Mouse (Mus musculus) right cerebral cortex, postnatal 25 days (tissue): Measurements from ENCODE around the gene Otof.
A peak's percentile ranks its signal among the peaks of the same experiment; 100 is the strongest.

Experiments used
- DNase-seq: peaks from one replicate; pipeline ENCODE4 v3.0.0; 2022

Gene Otof

GRCm38 (mm10) chr5:30423572-30424244 is 38.0 kb downstream of the Otof start:
- DNase-seq: peak; percentile 40

GRCm38 (mm10) chr5:30423121-30423520 is 38.6 kb downstream of the Otof start:
- DNase-seq: no peak

- DNase-seq: no peak
Observed at GRCm38 (mm10) chr5:30416665-30417064, 45.1 kb downstream of the Otof start.

- no peak for DNase-seq
Observed at GRCm38 (mm10) chr5:30415876-30416275, 45.9 kb downstream of the Otof start.

- no peak for DNase-seq
Observed at GRCm38 (mm10) chr5:30415381-30415780, 46.4 kb downstream of the Otof start.

- DNase-seq: no peak
Observed at GRCm38 (mm10) chr5:30411524-30411923, 50.2 kb downstream of the Otof start.

- DNase-seq: no peak
Observed at GRCm38 (mm10) chr5:30406876-30407275, 54.9 kb downstream of the Otof start.

- DNase-seq: no peak
Observed at GRCm38 (mm10) chr5:30401165-30401564, 60.6 kb downstream of the Otof start.

- no peak for DNase-seq
Observed at GRCm38 (mm10) chr5:30400521-30400920, 61.2 kb downstream of the Otof start.

- peak; percentile 48 for DNase-seq
Observed at GRCm38 (mm10) chr5:30391473-30391872, 70.3 kb downstream of the Otof start.

- no peak for DNase-seq
Observed at GRCm38 (mm10) chr5:30389836-30390235, 71.9 kb downstream of the Otof start.

- no peak for DNase-seq
Observed at GRCm38 (mm10) chr5:30387726-30388125, 74.0 kb downstream of the Otof start.

- no peak for DNase-seq
Observed at GRCm38 (mm10) chr5:30382876-30383275, 78.9 kb downstream of the Otof start.

- peak; percentile 24 for DNase-seq
Observed at GRCm38 (mm10) chr5:30369426-30369825, 92.3 kb downstream of the Otof start.

- DNase-seq: no peak
Observed at GRCm38 (mm10) chr5:30367405-30367804, 94.3 kb downstream of the Otof start.

GRCm38 (mm10) chr5:30358436-30359099 is 103.2 kb downstream of the Otof start:
- no peak for DNase-seq

GRCm38 (mm10) chr5:30356647-30357046 is 105.1 kb downstream of the Otof start:
- DNase-seq: no peak

GRCm38 (mm10) chr5:30355559-30356159 is 106.1 kb downstream of the Otof start:
- DNase-seq: no peak

- DNase-seq: no peak
Observed at GRCm38 (mm10) chr5:30355114-30355513, 106.6 kb downstream of the Otof start.

- DNase-seq: no peak
Observed at GRCm38 (mm10) chr5:30353605-30354004, 108.1 kb downstream of the Otof start.

- DNase-seq: no peak
Observed at GRCm38 (mm10) chr5:30343886-30344285, 117.8 kb downstream of the Otof start.

GRCm38 (mm10) chr5:30343107-30343506 is 118.6 kb downstream of the Otof start:
- DNase-seq: peak; percentile 76

GRCm38 (mm10) chr5:30342601-30343015 is 119.1 kb downstream of the Otof start:
- peak; percentile 59 for DNase-seq
